Mouse (Mus musculus): ENCODE results near the gene Gys1.
"Not testable (repeated sequence)": the region's sequence is repeated elsewhere in the genome, so short reads cannot be mapped to it uniquely, and the experiment has no call there.

The Gys1 gene

GRCm38 (mm10) chr7:45481374-45481927 lies 46.8 kb downstream of the Gys1 start, which contains the start of gene Tulp2:
Gene Tulp2, plus strand, starts transcription at chr7:45481877.
- peak; percentile 79 for DNase-seq (ENCODE audit: low read depth)

GRCm38 (mm10) chr7:45482166-45482565 lies 47.5 kb downstream of the Gys1 start:
- no peak for DNase-seq (ENCODE audit: low read depth)

- DNase-seq (ENCODE audit: low read depth): not testable (repeated sequence)
Measured at GRCm38 (mm10) chr7:45484985-45485384, 50.3 kb downstream of the Gys1 start.

GRCm38 (mm10) chr7:45486158-45486557 lies 51.5 kb downstream of the Gys1 start:
- DNase-seq (ENCODE audit: low read depth): no peak

GRCm38 (mm10) chr7:45486761-45487415 lies 52.2 kb downstream of the Gys1 start, which contains the start of gene Gm45808:
Gene Gm45808, minus strand, starts transcription at chr7:45486811.
- DNase-seq (ENCODE audit: low read depth): no peak

GRCm38 (mm10) chr7:45487861-45488292 lies 53.2 kb downstream of the Gys1 start:
- no peak for DNase-seq (ENCODE audit: low read depth)

- no peak for DNase-seq (ENCODE audit: low read depth)
Measured at GRCm38 (mm10) chr7:45488293-45489204, 53.9 kb downstream of the Gys1 start, which contains the start of gene Dhdh. Gene Dhdh, minus strand, starts transcription at chr7:45488805.

GRCm38 (mm10) chr7:45489578-45489977 lies 54.9 kb downstream of the Gys1 start:
- no peak for DNase-seq (ENCODE audit: low read depth)

- peak; percentile 85 for DNase-seq (ENCODE audit: low read depth)
Measured at GRCm38 (mm10) chr7:45490822-45491221, 56.2 kb downstream of the Gys1 start.

- DNase-seq (ENCODE audit: low read depth): peak; percentile 54
Measured at GRCm38 (mm10) chr7:45491264-45491663, 56.6 kb downstream of the Gys1 start.

GRCm38 (mm10) chr7:45492225-45492844 lies 57.7 kb downstream of the Gys1 start:
- DNase-seq (ENCODE audit: low read depth): no peak

- no peak for DNase-seq (ENCODE audit: low read depth)
Measured at GRCm38 (mm10) chr7:45492951-45493350, 58.3 kb downstream of the Gys1 start.

- DNase-seq (ENCODE audit: low read depth): no peak
Measured at GRCm38 (mm10) chr7:45494548-45494947, 59.9 kb downstream of the Gys1 start.

GRCm38 (mm10) chr7:45498427-45498826 lies 63.8 kb downstream of the Gys1 start:
- DNase-seq (ENCODE audit: low read depth): no peak

Measured in 416B (cell line).